Mouse (Mus musculus) neural tube, embryonic 14.5 days (tissue): ENCODE results near the gene Ubn2. TPM values are rescaled to one million over a fixed set of nuclear protein-coding genes. Genes with fewer than 3 reads are reported as not detected.

ENCODE experiments used
- microRNA-seq: library from miRNA; unstranded; fragments of <30 nt; microRNA quantifications from one replicate; pipeline ENCODE4, GENCODE M21; 2016
- polyA plus RNA-seq: library from polyadenylated mRNA; unstranded; fragments of >200 nt; fragmentation: Nextera tagmentation; extraction: Ambion mirVana; gene quantifications from 2 replicates; pipeline ENCODE4 v1.2.1, GENCODE M21; 2014

The Ubn2 gene
- polyA plus RNA-seq, 1 experiment from 2014 or later: 32.5 TPM

Small RNAs within 50 kb of the gene (microRNA-seq; reads per million reads assigned to microRNA genes)
- gene Mir7670: not detected

Other genes with a start within 250 kb of the Ubn2 start
- 20.5 and 21.0 TPM in 2 replicates for gene D630045J12Rik, start 179.9 kb upstream of the Ubn2 start, polyA plus RNA-seq
- 7.6 and 10.3 TPM in 2 replicates for gene Zc3hav1l, start 134.7 kb upstream of the Ubn2 start, polyA plus RNA-seq
- 0.68 and 0.89 TPM in 2 replicates for gene Zc3hav1, start 79.3 kb upstream of the Ubn2 start, polyA plus RNA-seq
- 4.9 and 5.8 TPM in 2 replicates for gene Ttc26, start 52.5 kb upstream of the Ubn2 start, polyA plus RNA-seq
- gene Fmc1, start 99.6 kb downstream of the Ubn2 start, polyA plus RNA-seq: 181 and 227 TPM in 2 replicates
- 71.7 and 79.8 TPM in 2 replicates for gene Luc7l2, start 117.4 kb downstream of the Ubn2 start, polyA plus RNA-seq
- 0.13 TPM in 1 of 2 replicates, not detected in the other for gene Klrg2, start 203.3 kb downstream of the Ubn2 start, polyA plus RNA-seq
- gene Clec2l, start 229.1 kb downstream of the Ubn2 start, polyA plus RNA-seq: 20.7 and 33.0 TPM in 2 replicates